Mouse (Mus musculus): ENCODE measurements around the gene Zfp951. TPM values are rescaled to one million over a fixed set of nuclear protein-coding genes. Genes with fewer than 3 reads are reported as not detected.
"Not testable (repeated sequence)": the region's sequence is repeated elsewhere in the genome, so short reads cannot be mapped to it uniquely, and the experiment has no call there.

Zfp951 gene
- 3.9 and 4.1 TPM in 2 replicates for polyA plus RNA-seq (2015; fragmentation: Nextera tagmentation; extraction: Ambion mirVana)

DNA sequence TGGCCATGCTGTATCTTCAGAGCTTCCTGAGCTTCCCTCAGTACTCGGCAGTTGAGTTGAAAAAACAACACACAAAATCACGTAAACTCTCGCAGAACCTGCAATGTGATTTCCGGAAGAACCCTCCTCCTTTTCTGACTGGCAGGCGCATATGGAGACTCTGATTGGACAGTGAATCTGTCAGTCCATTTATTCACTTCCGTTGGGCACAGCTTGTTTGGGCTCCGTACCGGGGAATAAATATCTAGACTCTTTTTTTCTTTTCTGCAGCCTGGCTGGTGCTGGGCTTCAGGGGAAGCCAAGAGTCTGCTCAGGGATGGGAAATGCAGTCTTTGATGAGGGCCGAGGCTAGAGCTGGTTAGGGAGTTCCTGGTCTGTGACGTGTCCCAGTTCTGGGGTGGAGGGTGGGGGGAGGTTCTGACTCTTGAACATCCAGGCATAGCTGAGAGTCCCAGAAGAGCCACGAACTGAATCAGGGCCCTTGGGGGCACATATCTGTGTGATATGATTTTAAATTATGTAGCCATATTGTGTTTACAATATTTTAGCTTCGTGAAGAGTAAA lies at the start of gene Zfp951:
TSS of gene Zfp951 (minus strand) at position 109 of the 564 bp plus-strand sequence.
- H3K27ac ChIP-seq (replicated peaks); H3K36me3 ChIP-seq; H3K27me3 ChIP-seq; H3K4me1 ChIP-seq (replicated peaks); H3K9ac ChIP-seq: not testable (repeated sequence)
- Histone ChIP-seq H3K9me3 (peaks cover 25% of the 10 kb centered on the region), H3K4me2 (peak within 1 kb of the TSS; percentile 22), H3K4me3 (peak within 1 kb of the TSS; percentile 33)
- 33% methylated on average over 11 of the region's 12 CpGs for WGBS
- peak; percentile 94 for ATAC-seq (ENCODE audit: low read depth)

DNA sequence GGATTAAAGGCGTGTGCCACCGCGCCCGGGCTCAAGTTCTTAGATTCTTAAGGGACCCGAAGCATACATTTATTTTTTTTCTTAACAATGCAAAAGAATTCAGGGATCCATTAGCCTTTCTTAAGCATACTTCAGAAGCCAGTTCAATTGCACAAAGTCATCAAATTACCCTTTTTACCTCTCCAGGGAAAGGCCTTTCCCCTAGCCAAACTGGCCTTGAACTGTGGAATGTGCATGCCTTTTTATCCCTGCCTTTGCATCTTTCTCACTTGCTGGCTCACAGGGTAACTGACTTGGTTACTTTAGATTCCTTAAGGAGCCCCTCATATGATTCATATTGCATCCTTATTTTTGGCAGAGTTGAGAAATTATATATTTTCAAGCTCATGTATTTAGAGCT lies 46.7 kb upstream of the Zfp951 start:
- ATAC-seq (ENCODE audit: low read depth); H3K9ac ChIP-seq; H3K27me3 ChIP-seq; H3K4me1 ChIP-seq (replicated peaks); H3K4me2 ChIP-seq; H3K4me3 ChIP-seq; H3K27ac ChIP-seq (replicated peaks); H3K9me3 ChIP-seq; H3K36me3 ChIP-seq: not testable (repeated sequence)
- 88% methylated on average over 5 of the region's 5 CpGs for WGBS

- H3K4me3 ChIP-seq, result peak overlapping the region; percentile 33
- not testable (repeated sequence) for H3K9ac ChIP-seq; H3K36me3 ChIP-seq; H3K27me3 ChIP-seq; H3K4me1 ChIP-seq (replicated peaks); H3K27ac ChIP-seq (replicated peaks)
- H3K9me3 ChIP-seq, result peaks cover 30% of the 10 kb centered on the region
- peak overlapping the region; percentile 15 for H3K4me2 ChIP-seq
- ATAC-seq (ENCODE audit: low read depth), result peak; percentile 91
- 48% methylated on average over 10 of the region's 15 CpGs for WGBS
These were observed 567 bp downstream of the Zfp951 start for GRCm38 (mm10) chr5:104859045-104859961.

- WGBS, result 91% methylated on average over 3 of the region's 3 CpGs
- H3K4me3 ChIP-seq; H3K9ac ChIP-seq; ATAC-seq (ENCODE audit: low read depth); H3K27me3 ChIP-seq; H3K4me1 ChIP-seq (replicated peaks); H3K36me3 ChIP-seq; H3K4me2 ChIP-seq; H3K27ac ChIP-seq (replicated peaks): not testable (repeated sequence)
- H3K9me3 ChIP-seq, result peaks cover 41% of the 10 kb centered on the region
These were observed 5.3 kb downstream of the Zfp951 start for GRCm38 (mm10) chr5:104854546-104854945.

DNA sequence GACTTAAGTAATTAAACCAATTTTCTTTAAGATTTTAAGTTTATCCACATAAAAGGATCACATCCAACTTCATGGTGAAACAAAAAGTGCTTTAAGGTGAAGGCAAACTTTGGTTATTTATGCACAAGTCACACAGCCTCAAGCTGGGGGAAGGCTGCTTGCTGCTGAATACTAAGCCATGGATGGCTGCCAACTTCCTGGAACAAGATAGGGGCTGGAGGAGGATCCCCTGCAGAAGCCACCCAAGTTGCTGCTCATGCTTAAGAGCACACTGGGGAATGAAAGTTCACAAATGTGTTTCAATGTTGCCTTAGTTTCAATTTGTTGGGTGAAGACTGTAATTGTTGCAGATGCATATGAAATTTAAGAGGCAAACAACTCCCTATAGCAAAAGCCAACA lies 26.5 kb downstream of the Zfp951 start:
- H3K9me3 ChIP-seq, result peaks cover 73% of the 10 kb centered on the region
- no peaks in the 10 kb centered on the region for H3K4me1 ChIP-seq (replicated peaks)

GRCm38 (mm10) chr5:104829611-104830010 lies 30.3 kb downstream of the Zfp951 start:
- Histone ChIP-seq H3K27ac (replicated peaks) (no peak overlapping the region), H3K4me1 (replicated peaks) (no peaks in the 10 kb centered on the region), H3K4me2 (no peak overlapping the region), H3K9me3 (peaks cover 66% of the 10 kb centered on the region), H3K27me3 (no peaks in the 10 kb centered on the region), H3K36me3 (no peaks in the 10 kb centered on the region), H3K4me3 (no peak overlapping the region), H3K9ac (no peak overlapping the region)
- no peak for ATAC-seq (ENCODE audit: low read depth)
- 69% methylated on average over 1 of the region's 1 CpGs for WGBS

More for the DNA sequence above, 26.5 kb downstream of the Zfp951 start:
- H3K36me3 ChIP-seq, result no peaks in the 10 kb centered on the region
- no peak overlapping the region for H3K27ac ChIP-seq (replicated peaks)
- ATAC-seq (ENCODE audit: low read depth), result no peak
- no peaks in the 10 kb centered on the region for H3K27me3 ChIP-seq
- no peak overlapping the region for H3K4me2 ChIP-seq
- H3K4me3 ChIP-seq, result no peak overlapping the region
- H3K9ac ChIP-seq, result no peak overlapping the region

DNA sequence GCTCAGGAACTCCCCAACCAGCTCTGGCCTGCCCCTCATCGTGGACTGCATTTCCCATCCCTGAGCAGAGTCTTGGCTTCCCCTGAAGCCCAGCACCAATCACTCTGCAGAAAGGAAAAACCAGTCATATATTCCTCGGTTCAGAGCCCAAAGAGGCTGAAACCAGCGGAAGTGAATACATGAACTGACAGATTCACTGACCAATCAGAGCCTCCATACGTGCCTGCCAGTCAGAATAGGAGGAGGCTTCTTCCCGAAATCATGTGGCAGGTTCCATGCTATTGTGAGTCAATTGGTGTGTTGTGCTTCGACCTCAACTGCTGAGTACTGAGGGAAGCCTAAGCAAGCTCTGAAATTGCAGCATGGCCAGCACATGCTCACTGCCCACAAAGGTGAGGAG lies 89.7 kb downstream of the Zfp951 start:
- 88% methylated on average over 6 of the region's 6 CpGs for WGBS
- ATAC-seq (ENCODE audit: low read depth); H3K4me2 ChIP-seq: not testable (repeated sequence)

More for the DNA sequence above, 89.7 kb downstream of the Zfp951 start:
- not testable (repeated sequence) for H3K36me3 ChIP-seq; H3K27me3 ChIP-seq; H3K4me1 ChIP-seq (replicated peaks); H3K27ac ChIP-seq (replicated peaks); H3K9ac ChIP-seq; H3K4me3 ChIP-seq
- peaks cover 20% of the 10 kb centered on the region for H3K9me3 ChIP-seq

Other genes starting within 250 kb of the Zfp951 start
- gene Abcg3, start 122.6 kb upstream of the Zfp951 start, polyA plus RNA-seq (2015; fragmentation: Nextera tagmentation; extraction: Ambion mirVana), result 0.50 and 1.0 TPM in 2 replicates